ENCODE assay signal across 29 mouse cellular contexts in genomic region chr3:101636086-101636485, GRCm38 (mm10). TPM values are rescaled to one million over a fixed set of nuclear protein-coding genes. Genes with fewer than 3 reads are reported as not detected.
A peak's percentile ranks its signal among the peaks of the same experiment; 100 is the strongest.
DNase-seq lines count a peak whose midpoint lies in the region; ATAC-seq and TF ChIP-seq lines count a peak whose summit lies in the region.
"Had no signal": no experiment of that assay in that cellular context is flagged by ENCODE, and none has a peak within 500 bp of the region (broad histone marks: within the 10 kb centered on the region; RNA-seq: fewer than 3 reads in every experiment).

No protein-coding gene starts in this region.

- TF ChIP-seq POLR2A in brain, embryonic 14.5 days (IDR thresholded peaks at IDR 0.05; ENCODE audit: borderline replicate concordance, extremely low read depth, insufficient read depth, insufficient read length, poor library complexity, severe bottlenecking) = no peak
- TF ChIP-seq POLR2A in cerebellum, adult 2 months (IDR thresholded peaks at IDR 0.05; ENCODE audit: borderline replicate concordance, insufficient read depth, low read length) = no peak

- H3K36me3 ChIP-seq in hindbrain, embryonic 14.5 days (replicated peaks; ENCODE audit: control insufficient read depth, insufficient read depth) = no peaks in the 10 kb centered on the region
- no peaks in the 10 kb centered on the region for H3K36me3 ChIP-seq in hindbrain, embryonic 12.5 days
- H3K36me3 ChIP-seq: heart, embryonic 15.5 days; limb, embryonic 10.5 days; limb, embryonic 15.5 days; liver, embryonic 13.5 days; midbrain, embryonic 12.5 days; neural tube, embryonic 12.5 days had no signal

- no peak overlapping the region for H3K9ac ChIP-seq in hindbrain, embryonic 14.5 days
- no peak overlapping the region for H3K9ac ChIP-seq in hindbrain, embryonic 12.5 days
- H3K9ac ChIP-seq: forebrain, embryonic 13.5 days; heart, embryonic 15.5 days; limb, embryonic 15.5 days; liver, embryonic 13.5 days; midbrain, embryonic 12.5 days; neural tube, embryonic 12.5 days had no signal

- no peaks in the 10 kb centered on the region for H3K9me3 ChIP-seq in hindbrain, embryonic 14.5 days (ENCODE audit: control insufficient read depth, low read length)
- no peaks in the 10 kb centered on the region for H3K9me3 ChIP-seq in hindbrain, embryonic 12.5 days (replicated peaks)
- H3K9me3 ChIP-seq: forebrain, embryonic 13.5 days; heart, embryonic 15.5 days; limb, embryonic 10.5 days; limb, embryonic 15.5 days; liver, embryonic 13.5 days; megakaryocyte, embryonic 14.5 days; midbrain, embryonic 12.5 days; neural tube, embryonic 12.5 days had no signal

- no peak overlapping the region for H3K4me2 ChIP-seq in hindbrain, embryonic 14.5 days (replicated peaks)
- H3K4me2 ChIP-seq in hindbrain, embryonic 12.5 days (replicated peaks) = no peak overlapping the region
- H3K4me2 ChIP-seq: forebrain, embryonic 13.5 days; heart, embryonic 15.5 days; limb, embryonic 15.5 days; liver, embryonic 13.5 days; midbrain, embryonic 12.5 days; neural tube, embryonic 12.5 days had no signal

- 0 out of 2 replicates have a peak overlapping the region, but pooled peaks have one; percentile 29 for H3K27ac ChIP-seq in hindbrain, embryonic 14.5 days
- no peak overlapping the region for H3K27ac ChIP-seq in hindbrain, embryonic 12.5 days
- no peak overlapping the region for H3K27ac ChIP-seq in cerebellum, adult 2 months (ENCODE audit: insufficient read depth, low read length)
- H3K27ac ChIP-seq: forebrain, embryonic 13.5 days; heart, embryonic 15.5 days; kidney, postnatal 0 days; limb, embryonic 10.5 days; limb, embryonic 15.5 days; liver, embryonic 13.5 days; midbrain, embryonic 12.5 days; neural tube, embryonic 12.5 days had no signal

- no peak overlapping the region for H3K4me3 ChIP-seq in hindbrain, embryonic 14.5 days (replicated peaks; ENCODE audit: low read length)
- H3K4me3 ChIP-seq in hindbrain, embryonic 12.5 days = no peak overlapping the region
- H3K4me3 ChIP-seq in cerebellum, adult 2 months (replicated peaks; ENCODE audit: insufficient read depth, low read depth, low read length) = no peak overlapping the region
- H3K4me3 ChIP-seq: forebrain, embryonic 13.5 days; heart, embryonic 15.5 days; limb, embryonic 10.5 days; limb, embryonic 15.5 days; liver, embryonic 13.5 days; megakaryocyte, embryonic 14.5 days; midbrain, embryonic 12.5 days; myocyte; neural tube, embryonic 12.5 days had no signal

- DNase-seq in hindbrain, embryonic 14.5 days (ENCODE audit: low spot score) = peak; percentile 47
- DNase-seq in brain, embryonic 14.5 days (ENCODE audit: low read depth) = peak; percentile 28
- peak; percentile 43 to 88 for DNase-seq in cerebellum, adult 2 months
- DNase-seq in kidney, adult 18-20 months = no peak
- DNase-seq in layer of hippocampus, adult 11-12 months (ENCODE audit: low spot score) = no peak
- DNase-seq: adrenal gland, adult 2 months; adrenal gland, postnatal 36 days; B cell, adult 2 months; gastrocnemius, postnatal 14 days; kidney, adult 11 months; kidney, postnatal 4 days; layer of hippocampus, adult 9-11 months; liver, embryonic 13.5 days; lung, adult 18-20 months; lung, postnatal 4 days; thymus, adult 2 months; thymus, postnatal 36 days had no signal

- 50% methylated on average over 2 of the region's 2 CpGs for WGBS in hindbrain, embryonic 14.5 days
- 59% methylated on average over 2 of the region's 2 CpGs for WGBS in hindbrain, embryonic 12.5 days
- 10% methylated on average over 2 of the region's 2 CpGs for WGBS in cerebellum, adult 2 months

- TF ChIP-seq CTCF in brain, embryonic 14.5 days (IDR thresholded peaks at IDR 0.05; ENCODE audit: borderline replicate concordance, extremely low read depth, insufficient read depth, insufficient read length) = no peak
- no peak for TF ChIP-seq CTCF in cerebellum, adult 2 months (IDR thresholded peaks at IDR 0.05; ENCODE audit: borderline replicate concordance, insufficient read depth, low read depth, low read length)

- no peak for ATAC-seq in hindbrain, embryonic 14.5 days (ENCODE audit: low FRiP score)
- no peak for ATAC-seq in hindbrain, embryonic 12.5 days (ENCODE audit: low FRiP score)
- ATAC-seq: activated CD4-positive, CD25-positive, alpha-beta regulatory T cell, adult 4 months; forebrain, embryonic 13.5 days; lung, postnatal 0 days had no signal

- no peaks in the 10 kb centered on the region for H3K27me3 ChIP-seq in hindbrain, embryonic 14.5 days (ENCODE audit: control insufficient read depth, insufficient read depth, low read length)
- no peaks in the 10 kb centered on the region for H3K27me3 ChIP-seq in hindbrain, embryonic 12.5 days
- H3K27me3 ChIP-seq in cerebellum, adult 2 months (ENCODE audit: control insufficient read depth, insufficient read depth, low read length) = no peaks in the 10 kb centered on the region
- H3K27me3 ChIP-seq: forebrain, embryonic 13.5 days; heart, embryonic 15.5 days; limb, embryonic 15.5 days; liver, embryonic 13.5 days; midbrain, embryonic 12.5 days; neural tube, embryonic 12.5 days had no signal

- peaks cover 7% of the 10 kb centered on the region for H3K4me1 ChIP-seq in hindbrain, embryonic 14.5 days (replicated peaks; ENCODE audit: control insufficient read depth, insufficient read depth, low read length)
- peaks cover 4% of the 10 kb centered on the region for H3K4me1 ChIP-seq in hindbrain, embryonic 12.5 days
- peaks cover 18% of the 10 kb centered on the region for H3K4me1 ChIP-seq in cerebellum, adult 2 months (ENCODE audit: control insufficient read depth, insufficient read depth, low read length)
- H3K4me1 ChIP-seq: heart, embryonic 15.5 days; limb, embryonic 15.5 days; liver, embryonic 13.5 days; neural tube, embryonic 12.5 days had no signal

RNA-seq across cellular contexts. Expression of gene Atp1a1, which starts 31.6 kb away (rescaled TPM):
- polyA plus RNA-seq in hindbrain, embryonic 14.5 days (2014; fragmentation: Nextera tagmentation; extraction: Ambion mirVana) = 105 and 112 TPM in 2 replicates
- 62.9 and 63.0 TPM in 2 replicates for polyA plus RNA-seq in hindbrain, embryonic 12.5 days (2016; fragmentation: Nextera tagmentation; extraction: Ambion mirVana)
- polyA plus RNA-seq in brain, embryonic 14.5 days (2012; rRNA removed) = 118 and 129 TPM in 2 replicates
- polyA plus RNA-seq in cerebellum, adult 2 months (2012; rRNA removed) = 826 and 1,031 TPM in 2 replicates

Comparison
In these comparisons a context has a peak if more than half of its experiments do, and no peak if none do; other contexts are left out.
1. DNase-seq: peak in hindbrain, embryonic 14.5 days (single experiment), brain, embryonic 14.5 days (single experiment) and cerebellum, adult 2 months (2 of 2); none in kidney, adult 18-20 months (single experiment) and layer of hippocampus, adult 11-12 months (single experiment).